22 mouse cellular contexts compared by ENCODE assay signal in genomic region chr7:28093541-28093940, GRCm38 (mm10). TPM values are rescaled to one million over a fixed set of nuclear protein-coding genes. Genes with fewer than 3 reads are reported as not detected.
DNase-seq lines count a peak whose midpoint lies in the region; ATAC-seq lines count a peak whose summit lies in the region.
"Had no signal": no experiment of that assay in that cellular context is flagged by ENCODE, and none has a peak within 500 bp of the region (broad histone marks: within the 10 kb centered on the region; RNA-seq: fewer than 3 reads in every experiment).

No protein-coding gene starts in this region.

- H3K4me2 ChIP-seq in limb, embryonic 13.5 days (replicated peaks): no peak overlapping the region
- H3K4me2 ChIP-seq: heart, embryonic 13.5 days; hindbrain, embryonic 12.5 days had no signal

- H3K4me1 ChIP-seq in limb, embryonic 13.5 days: peaks cover 6% of the 10 kb centered on the region
- H3K4me1 ChIP-seq in limb, embryonic 10.5 days: peaks cover 4% of the 10 kb centered on the region
- H3K4me1 ChIP-seq: heart, embryonic 13.5 days; hindbrain, embryonic 12.5 days had no signal

- H3K27ac ChIP-seq in limb, embryonic 13.5 days: no peak overlapping the region
- H3K27ac ChIP-seq in limb, embryonic 10.5 days: no peak overlapping the region
- H3K27ac ChIP-seq: heart, embryonic 13.5 days; hindbrain, embryonic 12.5 days had no signal

- H3K9me3 ChIP-seq in limb, embryonic 13.5 days: no peaks in the 10 kb centered on the region
- no peaks in the 10 kb centered on the region for H3K9me3 ChIP-seq in limb, embryonic 10.5 days (replicated peaks)

- H3K27me3 ChIP-seq in limb, embryonic 13.5 days: peaks cover 5% of the 10 kb centered on the region; the same call in 1 of the 2 replicates
- H3K27me3 ChIP-seq in limb, embryonic 10.5 days (ENCODE audit: low read depth, poor library complexity, severe bottlenecking): no peaks in the 10 kb centered on the region
- H3K27me3 ChIP-seq: heart, embryonic 13.5 days; hindbrain, embryonic 12.5 days had no signal

- WGBS in limb, embryonic 13.5 days: 33% methylated on average over 11 of the region's 11 CpGs
- 43% methylated on average over 11 of the region's 11 CpGs for WGBS in limb, embryonic 10.5 days

- DNase-seq in limb, embryonic 10.5 days (ENCODE audit: low spot score): no peak
- peak; percentile 1 for DNase-seq in urinary bladder, postnatal 14 days (ENCODE audit: low spot score)
- DNase-seq in urinary bladder, postnatal 10 days (ENCODE audit: low spot score): no peak
- peak; percentile 30 for DNase-seq in ZHBTc4 (ENCODE audit: low read depth, low spot score)
- DNase-seq in testis, postnatal 14 days (ENCODE audit: low spot score): peak; percentile 2
- DNase-seq in left cerebral cortex, postnatal 36 days (ENCODE audit: low spot score in 2 of 2): no peak
- DNase-seq in kidney, postnatal 14 days: no peak
- DNase-seq: adrenal gland, postnatal 10 days; cerebellum, adult 11-12 months; cerebellum, adult 9-10 months; cerebellum, postnatal 25 days; gastrocnemius, postnatal 14 days had no signal

- no peak for ATAC-seq in limb, embryonic 13.5 days (ENCODE audit: low FRiP score, low read depth)
- ATAC-seq: forebrain, embryonic 16.5 days; hindbrain, embryonic 16.5 days; inflammation-experienced regulatory T-cells, adult 6 months had no signal

- H3K36me3 ChIP-seq in limb, embryonic 13.5 days: no peaks in the 10 kb centered on the region
- no peaks in the 10 kb centered on the region for H3K36me3 ChIP-seq in limb, embryonic 10.5 days
- H3K36me3 ChIP-seq: heart, embryonic 13.5 days; hindbrain, embryonic 12.5 days had no signal

- intact Hi-C loops in left cerebral cortex, postnatal 36 days (cut with DNase I): no loop called here

- H3K4me3 ChIP-seq in limb, embryonic 13.5 days: no peak overlapping the region
- no peak overlapping the region for H3K4me3 ChIP-seq in limb, embryonic 10.5 days
- H3K4me3 ChIP-seq: heart, embryonic 13.5 days; hindbrain, embryonic 12.5 days had no signal

- H3K9ac ChIP-seq in limb, embryonic 13.5 days: 0 out of 2 replicates have a peak overlapping the region, but pooled peaks have one; percentile 25
- H3K9ac ChIP-seq: heart, embryonic 13.5 days; hindbrain, embryonic 12.5 days had no signal

RNA-seq across cellular contexts. Expression of gene Fcgbp, which starts 22.5 kb away (rescaled TPM):
- polyA plus RNA-seq in limb, embryonic 13.5 days (2015; fragmentation: Nextera tagmentation; extraction: Ambion mirVana): 0.37 and 0.74 TPM in 2 replicates
- 0.31 and 0.36 TPM in 2 replicates for polyA plus RNA-seq in limb, embryonic 10.5 days (2016; fragmentation: Nextera tagmentation; extraction: Ambion mirVana)
- under 1 TPM; 0.20 to 0.32 TPM for total RNA-seq in left cerebral cortex, postnatal 36 days (2021)
- total RNA-seq: adrenal gland, postnatal 10 days; granulocyte monocyte progenitor cell, adult 5-6 weeks had no signal
- polyA plus RNA-seq: heart, postnatal 0 days; inflammation-experienced regulatory T-cells, adult 6 months had no signal

RNA-seq across cellular contexts. Expression of gene 9530053A07Rik, which starts 35.7 kb away (rescaled TPM):
- polyA plus RNA-seq in limb, embryonic 13.5 days (2015; fragmentation: Nextera tagmentation; extraction: Ambion mirVana): 0.03 TPM in 1 of 2 replicates, not detected in the other
- polyA plus RNA-seq in limb, embryonic 10.5 days (2016; fragmentation: Nextera tagmentation; extraction: Ambion mirVana): 0.01 TPM in 1 of 2 replicates, not detected in the other
- under 1 TPM; 0.07 TPM for total RNA-seq in left cerebral cortex, postnatal 36 days (2021)
- total RNA-seq: adrenal gland, postnatal 10 days; gastrocnemius, postnatal 14 days; granulocyte monocyte progenitor cell, adult 5-6 weeks; heart, postnatal 4 days had no signal
- polyA plus RNA-seq: frontal cortex, adult 2 months; inflammation-experienced regulatory T-cells, adult 6 months had no signal

RNA-seq across cellular contexts. Expression of gene Psmc4, which starts 43.6 kb away (rescaled TPM):
- polyA plus RNA-seq in limb, embryonic 13.5 days (2015; fragmentation: Nextera tagmentation; extraction: Ambion mirVana): 340 and 343 TPM in 2 replicates
- polyA plus RNA-seq in limb, embryonic 10.5 days (2016; fragmentation: Nextera tagmentation; extraction: Ambion mirVana): 438 and 454 TPM in 2 replicates
- total RNA-seq in left cerebral cortex, postnatal 36 days (2021): 100 to 1,000 TPM; 120 to 132 TPM

Comparison
In these comparisons a context has a peak if more than half of its experiments do, and no peak if none do; other contexts are left out.
1. DNase-seq: peak in urinary bladder, postnatal 14 days (single experiment), ZHBTc4 (single experiment) and testis, postnatal 14 days (single experiment); none in limb, embryonic 10.5 days (single experiment), urinary bladder, postnatal 10 days (single experiment), left cerebral cortex, postnatal 36 days (0 of 2) and kidney, postnatal 14 days (single experiment).